Mouse (Mus musculus) T-helper 1 cell (primary cell): ENCODE measurements around the gene Hsd17b13.

Experiments used
- in situ Hi-C: fragments of 300-600 bp; cut with MboI, MseI; formaldehyde crosslinking; loops from one replicate; pipeline ENCODE4 v1.15.1; 2025; ENCODE audit warnings: high pct_unique_total_duplicates

Hsd17b13 gene

GRCm38 (mm10) chr5:103923755-103924154, 53.5 kb downstream of the Hsd17b13 start:
- in situ Hi-C loops, result loop anchor here (10.0 kb wide), 1 partner anchor 239 kb away; no protein-coding TSS in a partner anchor

DNA sequence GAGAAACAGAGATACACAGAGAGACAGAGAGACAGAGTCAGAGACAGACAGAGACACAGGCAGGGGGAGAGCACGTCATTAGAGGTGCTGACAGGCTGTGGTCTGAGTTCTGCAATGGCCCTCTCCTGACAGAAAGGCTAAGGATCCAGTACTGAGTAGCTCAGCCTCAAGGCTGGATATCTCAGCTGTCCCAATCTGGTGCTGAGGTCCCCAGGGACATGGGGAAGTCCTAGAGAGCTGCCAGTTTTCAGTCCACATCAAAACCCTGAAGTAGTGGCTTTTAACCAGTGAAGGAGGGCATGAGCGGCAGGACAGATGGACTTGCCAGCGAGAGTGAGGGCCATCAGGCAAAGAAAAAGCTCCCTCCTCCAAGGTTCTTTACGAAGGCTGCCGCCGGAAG, 54.1 kb downstream of the Hsd17b13 start:
- in situ Hi-C loops, result loop anchor here (10.0 kb wide), 1 partner anchor 238 kb away; no protein-coding TSS in a partner anchor

GRCm38 (mm10) chr5:103922436-103922835, 54.8 kb downstream of the Hsd17b13 start:
- in situ Hi-C loops, result loop anchor here (10.0 kb wide), 1 partner anchor 238 kb away; no protein-coding TSS in a partner anchor

GRCm38 (mm10) chr5:103919497-103919896, 57.7 kb downstream of the Hsd17b13 start:
- in situ Hi-C loops, result no loop called here

- in situ Hi-C loops, result no loop called here
These were observed 59.0 kb downstream of the Hsd17b13 start for GRCm38 (mm10) chr5:103918233-103918632.

DNA sequence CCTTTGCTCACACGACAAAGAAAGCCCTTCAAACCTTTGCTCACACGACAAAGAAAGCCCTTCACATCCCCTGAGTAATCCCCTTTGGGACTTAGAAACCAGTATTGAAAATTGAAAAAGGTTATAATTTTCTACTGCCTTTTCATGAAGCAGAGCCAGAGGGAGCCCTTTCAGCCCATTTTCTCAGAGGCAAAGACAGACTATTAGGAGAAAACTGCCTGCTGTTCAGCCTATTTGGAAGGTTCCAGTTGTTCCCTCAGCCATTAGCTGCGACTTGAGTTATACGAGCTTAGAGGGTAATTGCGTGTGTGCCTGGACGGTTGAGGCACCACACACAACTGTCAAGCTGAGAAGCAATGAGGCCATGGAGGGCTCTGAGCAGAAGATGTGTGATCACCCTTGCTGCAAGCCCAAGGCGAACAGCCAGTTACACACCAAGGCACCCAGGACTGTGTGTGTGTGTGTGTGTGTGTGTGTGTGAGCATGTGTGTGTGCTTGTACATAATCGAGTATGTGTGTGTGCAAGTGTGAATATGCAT, 59.8 kb downstream of the Hsd17b13 start:
- in situ Hi-C loops, result no loop called here

- in situ Hi-C loops, result no loop called here
These were observed 60.4 kb downstream of the Hsd17b13 start for GRCm38 (mm10) chr5:103916595-103917356.

DNA sequence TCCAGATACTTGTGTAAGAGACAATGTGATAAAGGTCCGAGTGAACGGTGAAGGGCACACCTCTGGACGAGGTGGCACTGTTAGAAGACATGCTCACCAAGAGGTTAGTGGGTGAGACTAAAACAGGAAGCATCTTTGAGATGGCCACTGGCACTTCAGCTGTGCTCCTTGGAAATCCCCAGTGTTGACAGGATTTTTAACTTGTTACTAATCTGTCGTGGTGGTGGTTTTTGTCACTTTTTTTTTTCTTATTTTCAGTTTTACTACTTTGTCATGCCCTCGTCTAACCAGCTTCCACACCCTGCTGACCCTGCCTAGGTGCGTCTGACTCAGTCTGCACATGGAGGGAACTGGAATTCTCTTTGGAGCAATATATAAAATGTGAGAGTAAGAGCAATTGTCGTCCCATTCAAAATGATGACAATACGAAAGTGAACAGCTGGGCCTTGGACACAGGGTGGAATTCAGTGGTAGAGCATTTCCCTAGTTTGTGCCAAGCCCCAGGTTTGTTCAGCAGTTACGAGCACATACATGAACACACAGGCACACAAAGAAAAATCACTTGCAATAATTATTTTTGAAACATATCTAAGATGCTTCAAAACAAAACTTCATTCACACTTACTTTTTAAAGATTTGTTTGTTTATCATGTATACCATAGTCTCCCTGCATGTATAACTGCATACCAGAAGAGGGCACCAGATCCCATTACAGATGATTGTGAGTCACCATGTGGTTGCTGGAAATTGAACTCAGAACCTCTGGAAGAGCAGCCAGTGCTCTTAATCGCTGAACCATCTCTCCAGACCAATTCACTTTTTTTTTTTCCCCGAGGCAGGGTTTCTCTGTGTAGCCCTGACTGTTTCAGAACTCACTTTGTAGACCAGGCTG, 62.6 kb downstream of the Hsd17b13 start:
- in situ Hi-C loops, result no loop called here

GRCm38 (mm10) chr5:103913150-103913549, 64.1 kb downstream of the Hsd17b13 start:
- in situ Hi-C loops, result no loop called here

DNA sequence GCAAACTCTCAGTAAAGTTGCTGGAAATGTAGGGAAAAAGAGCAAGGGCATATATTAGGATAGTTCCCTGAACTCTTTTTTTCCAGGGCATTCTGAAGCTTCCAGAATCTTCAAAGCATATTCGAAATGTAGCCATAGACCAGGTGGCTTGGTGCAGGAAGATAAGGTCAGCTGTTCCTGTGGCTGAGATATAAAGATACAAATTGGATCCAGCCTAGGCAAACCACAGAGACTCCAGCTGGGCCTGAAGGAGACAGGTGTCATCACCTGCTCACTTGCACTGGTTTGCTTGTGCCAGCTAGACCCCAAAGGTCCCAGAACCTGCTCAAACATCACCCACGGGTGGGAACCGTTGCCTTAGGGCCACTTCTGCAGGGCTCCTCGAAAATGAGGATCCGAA, 65.7 kb downstream of the Hsd17b13 start:
- in situ Hi-C loops, result no loop called here

- in situ Hi-C loops, result no loop called here
These were observed 66.3 kb downstream of the Hsd17b13 start, which contains the start of gene Klhl8 for GRCm38 (mm10) chr5:103910748-103911409. Gene Klhl8 (minus strand): TSS chr5:103911259.

- in situ Hi-C loops, result no loop called here
These were observed 67.1 kb downstream of the Hsd17b13 start for GRCm38 (mm10) chr5:103910156-103910555.

DNA sequence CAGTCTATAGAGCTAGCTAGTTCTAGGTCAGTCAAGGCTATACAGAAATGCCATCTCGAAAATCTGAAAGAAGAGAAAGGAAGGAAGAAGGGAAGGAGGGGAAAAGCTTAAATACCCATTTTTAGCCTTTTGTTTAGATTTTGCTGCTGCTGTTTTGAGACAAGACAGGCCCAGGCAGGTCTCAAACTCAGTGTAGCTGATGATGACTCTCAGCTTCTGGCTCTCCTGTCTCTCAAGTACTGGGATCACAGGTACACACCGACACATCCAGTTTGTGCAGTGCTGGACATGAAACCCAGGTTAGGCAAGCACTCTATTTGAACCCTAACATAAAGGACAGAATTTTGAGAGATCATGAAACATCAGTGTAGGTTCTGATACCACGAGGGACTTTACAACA, 67.7 kb downstream of the Hsd17b13 start:
- in situ Hi-C loops, result no loop called here

DNA sequence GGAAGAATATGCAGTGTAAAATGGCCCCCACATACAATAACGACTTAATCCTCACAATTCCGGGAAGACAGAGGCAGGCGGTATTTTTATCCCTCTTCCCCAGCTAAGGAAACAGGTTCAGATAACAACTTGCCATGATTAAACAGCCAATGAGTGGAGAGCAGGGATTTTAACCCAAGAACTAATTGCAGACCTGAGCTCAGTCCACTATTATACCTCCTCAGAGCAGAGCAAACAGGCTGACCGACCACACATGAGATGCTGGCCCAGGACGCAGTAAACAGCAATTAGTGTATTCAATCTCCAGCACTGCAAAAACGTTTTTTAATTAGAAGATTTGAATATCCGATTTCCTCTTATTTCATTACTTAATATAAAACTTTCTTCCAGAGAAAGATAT, 68.4 kb downstream of the Hsd17b13 start:
- in situ Hi-C loops, result no loop called here

DNA sequence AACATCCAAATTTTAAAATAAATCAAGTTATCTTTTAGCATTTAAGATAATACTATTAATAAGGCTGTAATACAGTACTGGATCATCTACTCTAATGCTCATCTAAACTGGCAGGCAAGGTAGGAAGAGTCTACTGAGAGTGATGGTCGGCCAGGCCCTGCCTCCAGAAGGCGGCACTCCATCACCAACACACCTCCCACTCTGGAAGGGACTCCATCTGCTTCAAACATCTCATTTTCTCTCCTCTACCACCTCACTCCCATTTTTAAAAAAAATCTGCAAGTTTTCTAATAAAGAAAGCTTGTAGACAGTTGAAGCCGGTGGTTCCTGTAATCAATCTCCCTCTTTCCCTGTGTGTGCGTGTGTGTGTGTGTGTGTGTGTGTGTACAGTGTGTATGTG, 69.4 kb downstream of the Hsd17b13 start:
- in situ Hi-C loops, result no loop called here

GRCm38 (mm10) chr5:103906173-103906572, 71.0 kb downstream of the Hsd17b13 start:
- in situ Hi-C loops, result no loop called here
